Mouse (Mus musculus) CH12.LX (cell line): ENCODE results near the gene Usp7. TPM values are rescaled to one million over a fixed set of nuclear protein-coding genes. Genes with fewer than 3 reads are reported as not detected.
"Not testable (repeated sequence)": the region's sequence is repeated elsewhere in the genome, so short reads cannot be mapped to it uniquely, and the experiment has no call there.

Experiments
- DNase-seq: peaks from one replicate; pipeline ENCODE4 v3.0.0-alpha.2; 2013; ENCODE audit errors: extremely low read depth
- H3K27ac ChIP-seq: 2 replicates; pipeline ENCODE4 v1.5.1; 2012; ENCODE audit warnings: low read depth, mild to moderate bottlenecking, control low read depth, moderate library complexity; ENCODE audit not compliant: insufficient read depth
- H3K27me3 ChIP-seq: replicated peaks from 2 replicates; pipeline ENCODE3; 2012; ENCODE audit warnings: inconsistent platforms
- H3K36me3 ChIP-seq, 2 experiments: replicated peaks in 1 of 2; 2 replicates each; pipeline versions ENCODE3 to v1.6.1; 2012; ENCODE audit warnings: inconsistent platforms in 1 of 2, low read length in 1 of 2, mild to moderate bottlenecking in 1 of 2, mixed read lengths in 1 of 2, moderate library complexity in 1 of 2; ENCODE audit not compliant: control insufficient read depth in 1 of 2, insufficient read depth in 1 of 2
- H3K4me1 ChIP-seq, 2 experiments: 2 replicates each; pipeline ENCODE4 v1.6.1; 2012; ENCODE audit warnings: inconsistent platforms in 1 of 2, moderate library complexity in 1 of 2; ENCODE audit not compliant: insufficient read depth in 2 of 2, control insufficient read depth in 1 of 2
- H3K4me2 ChIP-seq: 2 replicates; pipeline ENCODE4 v1.6.1; 2012; ENCODE audit warnings: low read depth, mild to moderate bottlenecking, control low read depth; ENCODE audit not compliant: poor library complexity, insufficient read depth, severe bottlenecking
- H3K4me3 ChIP-seq, 3 experiments: fragments of 150-350 bp in 1 of 3; sonication (generic) in 1 of 3; replicated peaks in 1 of 3; 2 replicates each; pipeline versions ENCODE3 to v1.5.1; 2011 to 2012; ENCODE audit warnings: low read depth in 2 of 3, low read length in 2 of 3, mild to moderate bottlenecking in 2 of 3, moderate library complexity in 2 of 3, control low read depth in 1 of 3, improper control_type of control experiment in 1 of 3, inconsistent platforms in 1 of 3, mixed read lengths in 1 of 3; ENCODE audit not compliant: poor library complexity in 1 of 3
- H3K79me2 ChIP-seq: replicated peaks from 2 replicates; pipeline ENCODE4 v1.6.1; 2012; ENCODE audit warnings: mild to moderate bottlenecking, moderate library complexity; ENCODE audit not compliant: control insufficient read depth, poor library complexity, insufficient read depth, severe bottlenecking; ENCODE audit errors: extremely low read depth
- H3K9ac ChIP-seq: 2 replicates; pipeline ENCODE4 v1.6.1; 2012; ENCODE audit warnings: low read depth, mild to moderate bottlenecking, control low read depth, moderate library complexity; ENCODE audit not compliant: insufficient read depth
- H3K9me3 ChIP-seq: replicated peaks from 2 replicates; pipeline ENCODE3; 2012; ENCODE audit warnings: low read length, inconsistent platforms, mixed read lengths
- CTCF ChIP-seq, 2 experiments: IDR thresholded peaks in 1 of 2; conservative IDR thresholded peaks in 1 of 2; 2 replicates each; pipeline ENCODE4 v1.5.1; 2011 to 2012; ENCODE audit warnings: low read depth in 2 of 2, low read length in 2 of 2, improper control_type of control experiment in 1 of 2, inconsistent platforms in 1 of 2, mild to moderate bottlenecking in 1 of 2, moderate library complexity in 1 of 2
- E2F4 ChIP-seq: IDR thresholded peaks from 2 replicates; pipeline ENCODE4 v1.6.1; 2011; ENCODE audit warnings: low read depth, low read length, improper control_type of control experiment; ENCODE audit not compliant: insufficient replicate concordance
- ELF1 ChIP-seq: IDR thresholded peaks from 2 replicates; pipeline ENCODE4 v1.6.1; 2014; ENCODE audit warnings: low read depth, mild to moderate bottlenecking, inconsistent platforms, low read length, improper control_type of control experiment
- EP300 ChIP-seq: IDR thresholded peaks from 2 replicates; pipeline ENCODE4 v1.6.1; 2011; ENCODE audit warnings: low read length, improper control_type of control experiment
- HCFC1 ChIP-seq: IDR thresholded peaks from 2 replicates; pipeline ENCODE4 v1.6.1; 2012; ENCODE audit warnings: low read depth, mild to moderate bottlenecking, inconsistent platforms, low read length, improper control_type of control experiment
- JUN ChIP-seq: IDR thresholded peaks from 2 replicates; pipeline ENCODE4 v1.6.1; 2011; ENCODE audit warnings: low read depth, mild to moderate bottlenecking, low read length, improper control_type of control experiment, moderate library complexity; ENCODE audit not compliant: insufficient read depth
- JUND ChIP-seq: conservative IDR thresholded peaks from 2 replicates; pipeline ENCODE4 v1.6.1; 2011; ENCODE audit warnings: low read depth, low read length, improper control_type of control experiment
- MAFK ChIP-seq: IDR thresholded peaks from 2 replicates; pipeline ENCODE4 v1.6.1; 2011; ENCODE audit warnings: low read length, improper control_type of control experiment; ENCODE audit not compliant: insufficient replicate concordance
- MAX ChIP-seq: IDR thresholded peaks from 2 replicates; pipeline ENCODE4 v1.6.1; 2011; ENCODE audit warnings: low read length, improper control_type of control experiment
- MEF2A ChIP-seq: IDR thresholded peaks from 2 replicates; pipeline ENCODE4 v1.6.1; 2014; ENCODE audit warnings: low read depth, mild to moderate bottlenecking, inconsistent platforms, low read length, improper control_type of control experiment, borderline replicate concordance
- MYC ChIP-seq: IDR thresholded peaks from 2 replicates; pipeline ENCODE4 v1.6.1; 2011; ENCODE audit warnings: low read depth, mild to moderate bottlenecking, improper control_type of control experiment, low read length
- PAX5 ChIP-seq: IDR thresholded peaks from 2 replicates; pipeline ENCODE4 v1.6.1; 2012; ENCODE audit warnings: low read length, inconsistent platforms, mixed read lengths
- RAD21 ChIP-seq: IDR thresholded peaks from 2 replicates; pipeline ENCODE4 v1.6.1; 2011; ENCODE audit warnings: low read depth, mild to moderate bottlenecking, low read length, improper control_type of control experiment, moderate library complexity
- SIN3A ChIP-seq: IDR thresholded peaks from 2 replicates; pipeline ENCODE4 v1.6.1; 2012; ENCODE audit warnings: low read length, improper control_type of control experiment, inconsistent platforms
- SMC3 ChIP-seq: IDR thresholded peaks from 2 replicates; pipeline ENCODE4 v1.6.1; 2011; ENCODE audit warnings: low read depth, low read length, improper control_type of control experiment
- USF2 ChIP-seq: conservative IDR thresholded peaks from 2 replicates; pipeline ENCODE4 v1.6.1; 2011; ENCODE audit warnings: low read depth, low read length, improper control_type of control experiment
- ZKSCAN1 ChIP-seq: IDR thresholded peaks from 2 replicates; pipeline ENCODE4 v1.6.1; 2012; ENCODE audit warnings: low read depth, inconsistent platforms, low read length, improper control_type of control experiment, borderline replicate concordance
- ZMIZ1 ChIP-seq: IDR thresholded peaks from 2 replicates; pipeline ENCODE4 v1.6.1; 2012; ENCODE audit warnings: low read depth, mild to moderate bottlenecking, inconsistent platforms, low read length, improper control_type of control experiment
- ZNF384 ChIP-seq: IDR thresholded peaks from 2 replicates; pipeline ENCODE4 v1.6.1; 2012; ENCODE audit warnings: low read depth, low read length, improper control_type of control experiment, inconsistent platforms
- dilution Hi-C: fragments of 300-500 bp; cut with MboI; formaldehyde crosslinking; loops from 2 replicates; pipeline ENCODE4 v1.14.3; 2020; ENCODE audit warnings: low sequenced_read_pairs; ENCODE audit not compliant: extremely low pct_unique_long_range_greater_than_20kb, extremely low pct_ligation_motif_present
- in situ Hi-C: fragments of 300-500 bp; cut with MboI; formaldehyde crosslinking; loops from 3 replicates; pipeline ENCODE4 v1.14.3; 2019; ENCODE audit warnings: low sequenced_read_pairs, low pct_ligation_motif_present, low pct_unique_long_range_greater_than_20kb, mixed read lengths
- polyA plus RNA-seq: library from polyadenylated mRNA; unstranded; fragments of >175 nt; gene quantifications from 2 replicates; pipeline ENCODE4 v1.2.1, GENCODE M21; 2012; ENCODE audit warnings: low read depth; ENCODE audit not compliant: insufficient read length
- total RNA-seq, 2 experiments: library from RNA; depleted of rRNA; stranded (reverse); fragments of 300-350 nt in 1 of 2; fragments of >200 nt in 1 of 2; gene quantifications; 2 replicates each; pipeline ENCODE4 v1.2.3; 2012 to 2014

Usp7 gene
- total and polyA plus RNA-seq, 3 experiments: 113 to 169 (median 143) TPM

- H3K27me3 ChIP-seq, dilution Hi-C loops, in situ Hi-C loops, H3K27ac ChIP-seq, H3K9me3 ChIP-seq, DNase-seq, H3K4me3 ChIP-seq, H3K9ac ChIP-seq, H3K4me2 ChIP-seq: not testable (repeated sequence)
- 0 out of 2 replicates have a peak, but pooled peaks have one; percentile 28 for TF ChIP-seq ZNF384
- 0 out of 4 replicates have a peak, but pooled peaks of 1 of the 2 experiments have one; percentile 7 for TF ChIP-seq CTCF (conservative IDR thresholded peaks at IDR 0.05 in 1 of 2, IDR thresholded peaks at IDR 0.05 in 1 of 2; ENCODE audit: low read depth in 2 of 2, low read length in 2 of 2)
- H3K79me2 ChIP-seq: peaks cover 98% of the 10 kb centered on the region
- peaks cover 11 to 70% of the 10 kb centered on the region in 2 experiments for H3K36me3 ChIP-seq
- H3K4me1 ChIP-seq: peaks cover 33 to 80% of the 10 kb centered on the region in 2 experiments
These were observed 59.7 kb downstream of the Usp7 start for GRCm38 (mm10) chr16:8732450-8732849.

- Histone ChIP-seq H3K27me3 (no peaks in the 10 kb centered on the region), H3K79me2 (peaks cover 97% of the 10 kb centered on the region), H3K9me3 (no peaks in the 10 kb centered on the region), H3K9ac (no peak overlapping the region), H3K4me2 (no peak overlapping the region), H3K27ac (no peak overlapping the region), H3K36me3 (peaks cover 11 to 72% of the 10 kb centered on the region in 2 experiments), H3K4me1 (peaks cover 33 to 88% of the 10 kb centered on the region in 2 experiments), H3K4me3 (no peak overlapping the region)
- dilution Hi-C loops (no loop called here), in situ Hi-C loops (no loop called here)
- no peak for DNase-seq
- TF ChIP-seq EP300: no peak
- no peak for TF ChIP-seq MEF2A
- no peak for TF ChIP-seq ELF1
- no peak for TF ChIP-seq JUN
- TF ChIP-seq RAD21: no peak
- TF ChIP-seq SIN3A: no peak
- TF ChIP-seq E2F4: no peak
- TF ChIP-seq USF2: no peak
- no peak for TF ChIP-seq MYC
- no peak for TF ChIP-seq SMC3
These were observed 60.5 kb downstream of the Usp7 start for GRCm38 (mm10) chr16:8731630-8732029.

- dilution Hi-C loops: no loop called here
These were observed 63.9 kb downstream of the Usp7 start for GRCm38 (mm10) chr16:8728111-8728748.

More at GRCm38 (mm10) chr16:8728111-8728748, 63.9 kb downstream of the Usp7 start:
- TF ChIP-seq JUND (no peak), PAX5 (no peak), ZKSCAN1 (no peak), E2F4 (no peak), ZMIZ1 (no peak), HCFC1 (no peak), MAX (no peak), MAFK (no peak)
- peaks cover 9 to 58% of the 10 kb centered on the region in 2 experiments for H3K36me3 ChIP-seq
- no peak overlapping the region for H3K9ac ChIP-seq
- H3K4me1 ChIP-seq: peaks cover 30 to 90% of the 10 kb centered on the region in 2 experiments
- no peaks in the 10 kb centered on the region for H3K27me3 ChIP-seq
- no peak overlapping the region for H3K4me2 ChIP-seq
- no peaks in the 10 kb centered on the region for H3K9me3 ChIP-seq
- H3K79me2 ChIP-seq: peaks cover 95% of the 10 kb centered on the region
- in situ Hi-C loops: no loop called here
- no peak for DNase-seq
- H3K27ac ChIP-seq: no peak overlapping the region
- H3K4me3 ChIP-seq: no peak overlapping the region
